Mouse (Mus musculus): Measurements from ENCODE around the gene Tpcn2.

Gene Tpcn2

DNA sequence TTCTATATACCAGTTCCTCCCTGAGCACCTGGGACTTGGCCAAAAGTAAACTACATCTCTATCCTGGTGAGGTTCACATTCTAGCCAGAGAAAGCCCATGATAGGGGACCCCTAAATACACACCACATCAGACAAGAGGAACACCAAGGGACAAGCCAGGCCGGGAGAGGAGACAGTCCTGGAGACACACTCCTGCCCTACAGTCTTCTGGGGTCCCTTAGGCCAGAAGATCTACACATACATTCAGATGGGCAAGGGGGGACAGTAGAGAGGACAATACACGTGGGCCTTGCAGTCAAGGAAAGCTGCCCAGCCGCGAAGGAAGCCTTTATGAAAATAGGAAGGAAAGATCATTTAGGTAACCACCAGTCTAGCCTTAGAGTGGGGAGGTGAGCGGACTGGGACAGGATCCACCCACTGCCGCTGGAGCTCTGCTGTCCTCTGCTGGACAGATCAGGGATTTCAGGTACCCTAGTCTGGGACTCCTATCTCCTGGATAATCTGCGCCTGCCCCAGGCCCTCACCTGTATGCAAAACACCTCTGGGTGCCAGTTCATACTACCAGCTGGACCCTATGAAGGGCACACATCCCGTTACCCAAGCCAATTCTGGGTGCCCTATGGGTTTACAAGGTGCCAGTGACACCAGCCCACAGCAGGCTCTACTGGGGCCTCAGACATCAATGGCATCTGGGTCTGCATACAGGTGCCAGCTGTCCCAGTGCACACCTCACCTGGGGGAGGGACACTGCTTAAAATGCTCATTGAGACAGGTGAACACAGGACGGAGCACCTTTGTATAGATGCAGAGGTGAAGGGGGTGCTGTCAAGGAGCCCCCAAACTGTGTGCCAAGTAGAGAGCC lies 40.7 kb downstream of the Tpcn2 start:
- peak; percentile 31 to 70 for DNase-seq (ENCODE audit: low spot score in 2 of 2)

- DNase-seq (ENCODE audit: low spot score in 2 of 2): no peak
These were observed 41.8 kb downstream of the Tpcn2 start for GRCm38 (mm10) chr7:145242028-145242427.

DNA sequence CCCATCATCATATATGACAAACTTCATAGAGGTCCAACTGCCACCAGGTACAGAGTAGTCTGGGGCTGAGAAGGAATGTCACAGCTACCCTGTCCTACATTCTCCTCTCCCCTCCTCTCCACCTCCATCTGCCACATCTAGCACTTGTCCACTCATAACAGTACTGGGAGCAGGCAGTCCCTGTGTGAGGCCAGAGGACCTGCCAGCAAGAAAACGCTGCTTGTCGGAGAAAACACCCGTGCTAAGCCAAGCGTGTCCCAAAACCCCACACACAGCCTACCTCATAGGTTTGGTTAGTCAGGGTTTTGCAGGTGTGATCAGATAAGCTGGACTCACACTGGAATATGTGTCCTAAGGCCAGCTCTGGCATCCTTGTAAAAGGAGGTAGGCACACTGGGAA lies 42.9 kb downstream of the Tpcn2 start:
- DNase-seq (ENCODE audit: low spot score in 2 of 2): no peak

GRCm38 (mm10) chr7:145239736-145240505 lies 43.9 kb downstream of the Tpcn2 start:
- no peak for DNase-seq (ENCODE audit: low spot score in 2 of 2)

GRCm38 (mm10) chr7:145239145-145239544 lies 44.7 kb downstream of the Tpcn2 start:
- no peak for DNase-seq (ENCODE audit: low spot score in 2 of 2)

DNA sequence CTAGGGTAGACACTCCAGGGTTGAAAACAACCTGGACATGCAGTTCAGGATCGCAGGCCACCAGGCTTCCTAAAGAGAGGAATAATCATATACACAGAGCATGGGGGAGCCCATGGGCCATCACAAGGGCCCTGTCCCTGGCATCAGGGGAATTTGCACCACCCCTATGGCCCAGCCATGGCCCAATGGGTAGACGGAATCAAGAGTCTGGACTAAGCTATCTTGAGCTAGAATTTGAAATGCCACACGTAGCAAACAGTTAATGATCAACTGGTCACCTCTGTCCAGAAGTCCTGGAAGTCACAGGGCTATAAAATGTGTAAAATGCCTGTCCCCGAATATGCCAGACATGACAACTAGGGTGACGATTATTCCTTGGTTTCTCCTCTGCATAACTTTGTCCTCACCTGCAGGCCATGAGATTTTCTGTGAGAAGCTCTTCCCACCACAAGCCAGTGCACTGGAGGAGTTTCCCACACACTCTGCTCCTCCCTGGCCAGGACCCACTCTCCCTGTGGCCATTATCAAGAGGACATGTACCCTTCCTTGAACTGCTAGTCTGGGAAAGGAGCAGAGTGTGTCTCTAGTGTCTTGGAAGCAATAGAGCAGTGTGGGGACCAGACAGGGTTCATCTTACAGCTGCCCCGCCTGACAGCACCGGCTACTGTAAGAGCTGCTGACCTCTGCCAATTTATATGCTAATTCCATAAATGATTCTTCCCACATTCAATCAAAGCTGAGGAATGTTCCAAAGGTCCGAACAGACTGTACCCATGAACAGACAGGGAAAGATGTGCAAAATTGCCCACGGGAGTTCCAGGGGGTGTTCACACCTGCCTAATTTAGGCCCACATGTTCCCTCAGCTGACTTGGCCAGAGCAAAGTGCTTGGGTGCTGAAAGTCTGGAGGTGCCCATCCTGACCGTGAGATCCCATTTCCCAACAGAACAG lies 48.7 kb downstream of the Tpcn2 start:
- DNase-seq (ENCODE audit: low spot score in 2 of 2): no peak

- DNase-seq (ENCODE audit: low spot score in 2 of 2): no peak
These were observed 52.2 kb downstream of the Tpcn2 start for GRCm38 (mm10) chr7:145231659-145232058.

- DNase-seq (ENCODE audit: low spot score in 2 of 2): no peak
These were observed 57.2 kb downstream of the Tpcn2 start for GRCm38 (mm10) chr7:145226641-145227040.

GRCm38 (mm10) chr7:145225626-145226025 lies 58.2 kb downstream of the Tpcn2 start:
- DNase-seq (ENCODE audit: low spot score in 2 of 2): no peak

GRCm38 (mm10) chr7:145221841-145222689 lies 61.7 kb downstream of the Tpcn2 start:
- DNase-seq (ENCODE audit: low spot score in 2 of 2): no peak

DNA sequence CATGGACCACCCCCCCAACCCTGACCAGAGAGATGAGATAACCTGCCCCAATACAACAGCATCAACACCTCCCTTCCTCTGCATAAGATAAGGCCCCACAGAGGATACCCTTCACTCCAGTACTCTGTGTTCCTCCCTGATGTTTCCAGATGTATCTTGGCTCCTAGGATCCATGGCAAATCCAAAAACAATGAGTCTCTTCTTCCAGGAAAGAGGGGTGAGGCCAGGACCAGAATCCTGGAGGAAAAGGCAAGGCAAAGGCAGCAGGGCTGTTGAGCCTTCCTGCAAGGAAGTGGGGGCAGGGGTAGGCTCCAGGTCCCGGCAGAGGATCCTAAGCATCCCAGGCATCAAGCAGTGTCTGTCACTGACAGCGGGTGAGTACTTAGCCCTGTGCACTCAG lies 62.5 kb downstream of the Tpcn2 start:
- no peak for DNase-seq (ENCODE audit: low spot score in 2 of 2)

DNA sequence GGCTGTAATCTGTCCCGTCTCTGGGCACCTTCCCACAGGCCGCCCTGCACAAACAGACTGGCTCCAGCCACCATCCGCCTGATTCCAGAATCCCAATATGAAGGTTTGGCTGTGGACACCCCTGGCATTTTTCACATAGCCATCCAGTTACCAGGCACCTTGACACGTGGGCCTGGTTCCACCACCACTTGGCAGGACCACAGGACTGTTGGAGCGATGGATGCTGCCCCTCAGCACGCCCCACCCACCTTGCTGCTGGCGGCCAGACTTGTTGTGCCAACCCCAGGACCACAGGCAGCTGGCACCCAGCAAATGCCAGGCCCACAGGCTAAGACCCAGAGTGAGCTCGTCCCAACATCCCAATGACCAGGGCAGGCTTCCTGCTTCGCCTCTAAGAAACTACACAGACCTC lies 64.4 kb downstream of the Tpcn2 start:
- peak in 1 of 2 experiments; percentile 44 for DNase-seq (ENCODE audit: low spot score in 2 of 2)

DNA sequence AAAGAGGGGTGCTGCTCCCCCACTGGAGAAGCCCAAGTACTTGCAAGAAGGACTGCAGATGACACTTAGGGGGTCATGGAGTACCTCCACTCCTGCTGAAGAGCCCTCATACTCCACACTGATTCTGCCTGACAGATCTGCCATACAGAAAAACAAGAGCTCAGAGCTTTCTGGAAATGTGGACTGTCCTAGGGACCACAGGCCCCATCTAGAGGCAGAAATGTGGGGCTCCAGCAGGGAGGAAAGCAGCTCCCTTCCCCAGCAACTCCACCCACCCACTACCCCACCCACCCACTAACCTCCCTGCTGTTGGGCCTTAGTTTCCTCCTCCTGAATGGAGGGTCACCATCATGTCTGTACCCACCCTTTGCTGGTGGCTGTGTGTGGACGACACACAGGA lies 67.2 kb downstream of the Tpcn2 start:
- no peak for DNase-seq (ENCODE audit: low spot score in 2 of 2)

DNA sequence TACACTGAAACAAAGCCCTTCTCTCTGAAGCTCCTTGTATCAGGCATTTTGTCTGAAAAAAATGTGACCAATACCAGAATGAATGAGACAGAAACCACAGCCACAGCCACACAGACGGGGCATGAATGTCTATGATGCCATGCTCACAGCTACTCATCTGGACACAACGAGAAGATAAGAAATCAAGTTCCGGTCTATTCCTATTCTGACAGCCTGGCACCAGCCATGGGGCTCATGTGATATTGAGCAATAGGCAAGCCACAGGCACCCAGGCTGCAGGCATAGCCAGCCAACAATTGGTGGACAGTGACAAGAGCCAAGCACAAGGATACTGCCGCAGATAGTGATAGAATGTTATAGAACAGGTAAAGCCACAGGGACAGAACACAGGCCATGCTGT lies 68.3 kb downstream of the Tpcn2 start:
- DNase-seq (ENCODE audit: low spot score in 2 of 2): no peak

- no peak for DNase-seq (ENCODE audit: low spot score in 2 of 2)
These were observed 71.8 kb downstream of the Tpcn2 start for GRCm38 (mm10) chr7:145211680-145212659.

DNA sequence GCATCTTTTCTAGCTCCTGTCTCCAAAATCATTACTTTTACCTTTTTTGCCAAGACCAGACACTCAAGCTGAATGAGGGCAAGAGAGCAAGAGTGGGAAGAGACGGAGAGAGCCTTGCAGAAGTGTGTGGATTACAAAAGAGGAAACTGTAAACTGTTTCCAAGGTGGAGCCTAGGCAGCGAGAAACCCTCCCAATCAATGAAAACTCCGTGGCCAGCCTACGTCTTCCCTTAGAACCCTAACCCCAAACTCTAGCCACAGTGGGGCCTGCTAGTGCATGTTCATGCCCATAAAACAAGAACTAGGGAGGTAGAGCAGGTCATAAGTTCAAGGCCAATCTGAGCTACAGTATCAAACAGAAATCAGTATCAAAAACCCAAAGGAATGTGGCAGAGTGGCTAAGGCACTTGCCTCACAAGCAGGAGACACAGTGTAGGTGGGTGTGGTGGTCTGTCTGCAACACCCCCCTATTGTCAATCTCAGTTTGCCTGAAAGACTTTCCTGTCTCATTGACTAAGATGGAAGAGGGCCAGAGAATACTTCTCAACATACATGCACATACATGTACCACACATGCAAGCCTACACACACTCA lies 73.2 kb downstream of the Tpcn2 start:
- DNase-seq (ENCODE audit: low spot score in 2 of 2): no peak

- DNase-seq (ENCODE audit: low spot score in 2 of 2): no peak
These were observed 75.8 kb downstream of the Tpcn2 start, which contains the start of gene 1810010D01Rik for GRCm38 (mm10) chr7:145208006-145208405. Gene 1810010D01Rik (minus strand): TSS chr7:145208119.

DNA sequence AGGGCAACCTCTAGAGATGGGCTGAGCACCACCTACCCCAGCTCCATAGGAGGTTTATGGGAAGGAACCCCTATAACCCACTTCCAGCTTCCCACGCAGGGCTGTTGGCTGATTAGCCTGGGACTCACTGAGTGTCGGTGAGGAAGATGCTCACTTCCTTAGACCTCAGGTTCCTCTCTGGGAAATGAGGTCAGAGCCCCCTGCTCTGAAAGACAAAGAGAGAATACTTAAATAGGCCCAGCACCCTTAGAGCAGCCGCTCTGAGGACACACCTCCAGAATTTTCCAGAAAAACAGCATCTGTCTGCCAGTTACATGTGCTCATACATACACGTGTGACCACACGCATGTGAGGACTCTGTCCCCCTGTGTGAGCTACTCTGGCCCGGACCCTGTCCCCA lies 77.0 kb downstream of the Tpcn2 start:
- DNase-seq (ENCODE audit: low spot score in 2 of 2): no peak

GRCm38 (mm10) chr7:145206056-145206610 lies 77.7 kb downstream of the Tpcn2 start:
- peak; percentile 63 to 72 for DNase-seq (ENCODE audit: low spot score in 2 of 2)
